Mouse (Mus musculus) ES-E14 (cell line): Measurements from ENCODE around the gene Trpv2. TPM values are rescaled to one million over a fixed set of nuclear protein-coding genes. Genes with fewer than 3 reads are reported as not detected.
"Not testable (repeated sequence)": the region's sequence is repeated elsewhere in the genome, so short reads cannot be mapped to it uniquely, and the experiment has no call there.

ENCODE experiments used
- DNase-seq: peaks from one replicate; pipeline ENCODE4 v3.0.0-alpha.2; 2013; ENCODE audit warnings: low read depth, low spot score
- H3K27ac ChIP-seq: 2 replicates; pipeline ENCODE4 v1.5.1; 2012; ENCODE audit warnings: low read depth, mild to moderate bottlenecking, low read length, moderate library complexity, mixed read lengths; ENCODE audit not compliant: poor library complexity, insufficient read depth, severe bottlenecking
- H3K36me3 ChIP-seq: 2 replicates; pipeline ENCODE4 v1.6.1; 2012; ENCODE audit warnings: mild to moderate bottlenecking, low read length, moderate library complexity, mixed read lengths; ENCODE audit not compliant: control insufficient read depth, poor library complexity, insufficient read depth, severe bottlenecking
- H3K4me1 ChIP-seq, 2 experiments: fragments of 150-350 bp in 1 of 2; sonication (generic) in 1 of 2; 2 replicates each; pipeline ENCODE4 v1.6.1; 2012; ENCODE audit warnings: low read length in 2 of 2, mild to moderate bottlenecking in 1 of 2, mixed read lengths in 1 of 2; ENCODE audit not compliant: control insufficient read depth in 2 of 2, insufficient read depth in 2 of 2, poor library complexity in 1 of 2
- H3K4me3 ChIP-seq, 2 experiments: fragments of 150-350 bp in 1 of 2; sonication (generic) in 1 of 2; 2 replicates each; pipeline ENCODE4 v1.5.1; 2012; ENCODE audit warnings: low read length in 2 of 2, low read depth in 1 of 2, mild to moderate bottlenecking in 1 of 2, mixed read lengths in 1 of 2; ENCODE audit not compliant: insufficient read depth in 1 of 2, poor library complexity in 1 of 2, severe bottlenecking in 1 of 2
- H3K9ac ChIP-seq: 2 replicates; pipeline ENCODE4 v1.6.1; 2012; ENCODE audit warnings: low read depth, mild to moderate bottlenecking, low read length, mixed read lengths; ENCODE audit not compliant: poor library complexity, insufficient read depth, severe bottlenecking
- H3K9me3 ChIP-seq: fragments of 150-350 bp; sonication (generic); 2 replicates; pipeline ENCODE4 v1.6.1; 2012; ENCODE audit warnings: low read depth, mild to moderate bottlenecking, low read length; ENCODE audit not compliant: control insufficient read depth, insufficient read depth
- CHD2 ChIP-seq: IDR thresholded peaks from 2 replicates; pipeline ENCODE4 v1.6.1; 2014; ENCODE audit warnings: mild to moderate bottlenecking, low read depth, low read length, inconsistent platforms
- HCFC1 ChIP-seq: IDR thresholded peaks from 2 replicates; pipeline ENCODE4 v1.6.1; 2012; ENCODE audit warnings: low read length, inconsistent platforms, borderline replicate concordance; ENCODE audit not compliant: insufficient read depth
- MAFK ChIP-seq: IDR thresholded peaks from 2 replicates; pipeline ENCODE4 v1.6.1; 2014; ENCODE audit warnings: mild to moderate bottlenecking, low read depth, low read length, inconsistent platforms; ENCODE audit not compliant: insufficient read depth
- ZC3H11A ChIP-seq: IDR thresholded peaks from 2 replicates; pipeline ENCODE4 v1.6.1; 2012; ENCODE audit warnings: low read depth, mild to moderate bottlenecking, inconsistent platforms, low read length, borderline replicate concordance
- ZNF384 ChIP-seq: IDR thresholded peaks from 2 replicates; pipeline ENCODE4 v1.6.1; 2012; ENCODE audit warnings: low read depth, low read length, inconsistent platforms
- in situ Hi-C, 2 experiments: fragments of 600-800 bp; cut with MboI; formaldehyde crosslinking; loops; one replicate each; pipeline ENCODE4 v1.15.1; 2025; ENCODE audit warnings: low sequenced_read_pairs in 2 of 2, inconsistent platforms in 1 of 2; ENCODE audit not compliant: unreplicated experiment in 2 of 2
- total RNA-seq: library from RNA; depleted of rRNA; stranded (reverse); fragments of 300-350 nt; gene quantifications from 2 replicates; pipeline ENCODE4 v1.2.3, GENCODE M21; 2012; rRNA removed

Gene Trpv2
- total RNA-seq, 1 experiment = 9.8 TPM

DNA sequence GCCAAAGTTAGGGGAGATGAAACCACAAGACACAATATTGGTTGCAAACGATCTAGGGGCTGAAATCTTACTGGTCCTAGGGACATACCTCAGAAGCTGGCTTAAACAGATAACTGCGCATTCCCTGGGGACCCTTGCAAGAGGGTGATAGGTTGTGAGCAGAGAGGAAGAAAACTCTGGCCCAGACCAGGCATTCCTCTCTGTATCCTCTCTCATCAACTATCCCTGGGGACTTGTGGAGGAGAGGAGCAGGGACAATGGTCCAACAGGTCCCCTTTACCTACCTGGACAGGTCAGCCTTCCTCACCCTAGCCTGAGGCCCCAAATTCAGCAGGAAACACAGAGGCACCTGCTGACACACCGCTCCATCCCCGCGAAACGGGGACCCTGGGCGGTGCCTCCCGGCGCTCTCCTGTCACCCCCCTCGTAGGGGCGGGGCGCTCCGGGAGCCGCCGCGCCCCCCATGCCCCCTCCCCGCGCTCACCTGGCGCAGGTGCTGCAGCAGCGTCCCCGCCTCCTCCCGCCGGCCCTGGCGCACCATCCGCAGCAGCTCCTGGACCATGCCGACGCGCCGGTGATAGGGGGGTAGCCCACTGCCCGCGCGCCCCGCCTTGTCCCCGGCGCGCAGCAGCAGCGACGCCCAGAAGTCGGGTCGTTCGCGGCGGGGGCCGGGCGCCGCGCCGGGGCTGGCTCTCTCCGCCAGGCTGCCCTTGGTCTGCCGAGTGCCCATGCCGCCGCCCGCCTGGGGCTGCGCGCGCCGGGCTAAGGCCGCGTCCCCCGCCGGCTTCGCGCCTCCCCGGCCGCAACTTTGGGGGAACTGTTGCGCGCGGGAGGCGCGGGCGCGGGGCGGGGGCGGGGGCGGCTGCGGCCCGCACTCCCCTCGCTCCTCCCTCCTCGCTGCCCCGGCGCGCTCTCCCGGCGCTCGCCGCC, 73.6 kb downstream of the Trpv2 start, which contains the start of gene Lrrc75a:
TSS of gene Lrrc75a (minus strand) at position 863 of the 930 bp plus-strand sequence.
- DNase-seq = no peak
- TF ChIP-seq HCFC1 = no peak; the same call in 1 of the 2 replicates
- TF ChIP-seq CHD2 = no peak
- no peak for TF ChIP-seq ZC3H11A
- TF ChIP-seq ZNF384 = no peak
- TF ChIP-seq MAFK = no peak
- in situ Hi-C loops = no loop called here
- no peaks in the 10 kb centered on the region for H3K9me3 ChIP-seq
- peaks cover 17 to 26% of the 10 kb centered on the region in 2 experiments for H3K4me1 ChIP-seq
- peak within 1 kb of the TSS; percentile 69 for H3K27ac ChIP-seq
- peak within 1 kb of the TSS; percentile 86 to 94 for H3K4me3 ChIP-seq
- H3K9ac ChIP-seq = peak within 1 kb of the TSS; percentile 85
- no peaks in the 10 kb centered on the region for H3K36me3 ChIP-seq

DNA sequence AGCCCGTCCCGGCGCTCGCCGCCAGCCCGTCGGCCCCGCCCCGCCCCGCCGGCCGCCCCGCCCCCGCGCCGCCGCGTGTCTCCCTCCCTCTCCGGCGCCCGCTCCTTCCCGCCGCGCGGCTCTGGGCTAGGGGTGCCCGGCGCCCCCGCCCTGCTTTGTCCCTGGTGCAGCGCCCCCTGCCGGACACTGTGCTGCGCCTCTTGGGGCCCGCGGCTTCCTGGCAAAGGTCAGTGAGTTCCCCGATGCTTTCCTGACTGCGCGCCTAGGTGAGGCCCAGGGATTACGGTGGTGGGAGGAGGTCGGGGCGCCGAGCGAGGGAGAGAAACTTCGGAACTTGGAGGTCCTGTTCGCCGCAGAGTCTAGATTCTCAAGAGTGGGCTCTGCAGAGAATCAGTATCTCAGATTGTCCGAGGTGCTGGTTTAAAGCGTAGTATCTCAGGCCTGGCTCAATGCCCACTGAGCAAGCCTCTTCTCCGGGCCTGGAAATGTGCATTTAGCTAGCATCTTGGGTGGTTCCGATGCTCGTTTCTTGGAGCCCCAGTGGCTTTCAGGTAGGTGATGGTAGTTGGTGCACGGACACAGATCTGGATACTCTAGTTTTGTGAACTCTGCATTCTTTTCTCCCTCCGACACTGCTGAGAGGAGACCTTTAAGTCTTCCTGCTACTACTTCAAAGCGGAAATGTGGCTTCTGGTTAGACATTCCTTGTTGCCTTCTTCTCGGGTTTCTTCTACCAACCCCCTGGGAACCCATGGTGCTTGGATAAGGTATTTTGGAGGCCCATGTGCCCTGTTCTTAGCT, 74.5 kb downstream of the Trpv2 start, which contains the start of gene Mmgt2:
TSS of gene Mmgt2 (plus strand) at position 74 of the 801 bp plus-strand sequence.
- TF ChIP-seq CHD2 (no peak), ZNF384 (no peak), ZC3H11A (0 out of 2 replicates have a peak, but pooled peaks have one; percentile 1), MAFK (no peak), HCFC1 (peak; percentile 57)
- in situ Hi-C loops = no loop called here
- Histone ChIP-seq H3K4me1 (peaks cover 17 to 19% of the 10 kb centered on the region in 2 experiments), H3K36me3 (no peaks in the 10 kb centered on the region), H3K4me3 (peak within 1 kb of the TSS; percentile 86 to 94), H3K27ac (peak within 1 kb of the TSS; percentile 69), H3K9me3 (no peaks in the 10 kb centered on the region), H3K9ac (peak within 1 kb of the TSS; percentile 85)
- peak; percentile 89 for DNase-seq

DNA sequence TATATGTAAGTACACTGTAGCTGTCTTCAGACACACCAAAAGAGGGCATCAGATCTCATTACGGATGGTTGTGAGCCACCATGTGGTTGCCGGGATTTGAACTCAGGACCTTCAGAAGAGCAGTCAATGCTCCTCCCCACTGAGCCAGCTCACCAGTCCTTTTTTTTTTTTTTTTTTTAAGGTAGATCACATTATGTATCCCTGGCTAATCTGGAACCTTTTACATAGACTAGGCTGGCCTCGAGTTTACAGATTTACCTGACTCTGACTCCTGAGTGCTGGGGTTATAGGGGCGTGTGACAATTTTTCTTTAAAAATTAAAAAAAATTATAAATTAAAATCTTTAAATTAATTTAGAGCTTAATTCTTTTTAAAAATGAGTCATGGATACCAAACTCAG, 75.5 kb downstream of the Trpv2 start:
- DNase-seq, H3K9ac ChIP-seq, H3K27ac ChIP-seq, H3K9me3 ChIP-seq, H3K36me3 ChIP-seq, H3K4me3 ChIP-seq, in situ Hi-C loops: not testable (repeated sequence)
- peaks cover 9 to 20% of the 10 kb centered on the region in 2 experiments for H3K4me1 ChIP-seq

Other genes with a start within 250 kb of the Trpv2 start
- gene Pigl, start 116.0 kb upstream of the Trpv2 start, total RNA-seq = 21.9 and 25.8 TPM in 2 replicates
- gene Ncor1, start 115.9 kb upstream of the Trpv2 start, total RNA-seq = 186 and 206 TPM in 2 replicates
- gene Cenpv, start 35.2 kb upstream of the Trpv2 start, total RNA-seq = 66.5 and 68.0 TPM in 2 replicates
- gene Ubb, start 23.3 kb upstream of the Trpv2 start, total RNA-seq = 1,350 and 1,664 TPM in 2 replicates
- gene Lrrc75a, start 74.0 kb downstream of the Trpv2 start, total RNA-seq = 9.9 and 11.6 TPM in 2 replicates
- 11.4 and 13.6 TPM in 2 replicates for gene Mmgt2, start 74.2 kb downstream of the Trpv2 start, total RNA-seq
- 2.2 and 3.6 TPM in 2 replicates for gene Zfp287, start 157.4 kb downstream of the Trpv2 start, total RNA-seq
- gene Gm10428, start 178.6 kb downstream of the Trpv2 start, total RNA-seq = not detected in 2 replicates
- gene Zfp286, start 215.0 kb downstream of the Trpv2 start, total RNA-seq = 6.3 and 9.1 TPM in 2 replicates
- gene Trim16, start 245.7 kb downstream of the Trpv2 start, total RNA-seq = 3.5 and 4.1 TPM in 2 replicates